Mouse (Mus musculus): Measurements from ENCODE around the gene Tef. TPM values are rescaled to one million over a fixed set of nuclear protein-coding genes. Genes with fewer than 3 reads are reported as not detected.

The Tef gene
- polyA plus RNA-seq, 2 experiments = 25.5 to 45.7 TPM

- Histone ChIP-seq H3K27ac (replicated peaks; ENCODE audit: low read depth, low read length) (no peak overlapping the region), H3K4me2 (replicated peaks; ENCODE audit: low read depth, low read length, severe bottlenecking) (no peak overlapping the region), H3K9me3 (ENCODE audit: control insufficient read depth, low read length) (no peaks in the 10 kb centered on the region), H3K4me1 (ENCODE audit: control insufficient read depth, insufficient read depth, low read length) (peaks cover 6% of the 10 kb centered on the region; the same call in 1 of the 2 replicates), H3K27me3 (ENCODE audit: control insufficient read depth, insufficient read depth, low read length) (no peaks in the 10 kb centered on the region), H3K36me3 (ENCODE audit: control insufficient read depth, insufficient read depth, low read length) (peaks cover 54% of the 10 kb centered on the region), H3K9ac (ENCODE audit: low read depth, low read length, severe bottlenecking) (no peak overlapping the region), H3K4me3 (replicated peaks; ENCODE audit: low read length) (no peak overlapping the region)
- DNase-seq (ENCODE audit: low spot score) (no peak), ATAC-seq (ENCODE audit: low FRiP score, low read depth) (no peak)
- WGBS = 86% methylated on average over 7 of the region's 7 CpGs
- no peak for TF ChIP-seq POLR2A (IDR thresholded peaks at IDR 0.05; ENCODE audit: borderline replicate concordance, extremely low read depth, insufficient read depth, insufficient read length)
These were observed 50.9 kb downstream of the Tef start for GRCm38 (mm10) chr15:81853081-81853480.

DNA sequence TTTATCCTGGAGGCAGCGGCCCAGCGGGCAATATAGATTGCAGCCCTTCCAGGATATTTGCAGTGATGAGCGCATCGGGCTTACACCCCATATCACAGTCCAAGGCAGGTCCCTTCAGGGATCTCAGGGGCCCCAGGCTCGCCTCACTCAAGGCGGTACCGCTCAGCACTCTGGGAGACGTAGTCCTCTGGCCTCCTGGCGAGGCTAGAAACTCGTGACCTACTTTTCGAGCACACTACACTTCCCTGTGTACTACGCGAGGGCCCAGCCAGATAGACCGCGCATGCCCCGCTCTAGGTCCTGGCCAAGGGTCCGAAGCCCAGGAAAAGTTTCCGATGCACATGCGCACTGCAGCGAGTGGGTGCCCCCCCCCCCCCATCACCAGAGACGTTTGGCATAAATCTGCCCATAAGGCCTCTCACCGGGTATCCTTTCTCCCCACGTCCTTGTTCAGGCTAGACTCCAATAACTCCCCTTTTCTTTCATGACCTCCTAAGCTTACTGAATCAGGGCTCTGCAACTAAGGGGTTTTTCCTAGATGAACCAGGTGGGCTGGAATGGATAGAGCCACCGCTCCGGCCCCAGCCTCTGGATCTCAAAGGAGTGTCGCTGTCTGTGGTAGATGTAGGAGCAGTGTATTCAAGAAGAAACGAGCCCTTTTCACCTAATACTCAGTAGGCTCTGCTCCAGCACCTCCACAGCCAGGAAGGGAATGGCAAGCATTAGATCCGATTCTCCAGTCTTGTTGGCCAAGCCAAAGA lies 54.0 kb downstream of the Tef start:
- TF ChIP-seq POLR2A (IDR thresholded peaks at IDR 0.05; ENCODE audit: borderline replicate concordance, extremely low read depth, insufficient read depth, insufficient read length) = no peak
- DNase-seq (ENCODE audit: low spot score) = peak; percentile 93

GRCm38 (mm10) chr15:81856938-81857723 lies 54.9 kb downstream of the Tef start:
- Histone ChIP-seq H3K4me1 (ENCODE audit: control insufficient read depth, insufficient read depth, low read length) (peaks cover 6% of the 10 kb centered on the region; the same call in 1 of the 2 replicates), H3K27ac (replicated peaks; ENCODE audit: low read depth, low read length) (peak overlapping the region; percentile 95; the same call in 1 of the 2 replicates), H3K9ac (ENCODE audit: low read depth, low read length, severe bottlenecking) (peak overlapping the region; percentile 82), H3K4me2 (replicated peaks; ENCODE audit: low read depth, low read length, severe bottlenecking) (peak overlapping the region; percentile 95), H3K4me3 (replicated peaks; ENCODE audit: low read length) (peak overlapping the region; percentile 95), H3K9me3 (ENCODE audit: control insufficient read depth, low read length) (no peaks in the 10 kb centered on the region), H3K36me3 (ENCODE audit: control insufficient read depth, insufficient read depth, low read length) (peaks cover 19% of the 10 kb centered on the region), H3K27me3 (ENCODE audit: control insufficient read depth, insufficient read depth, low read length) (no peaks in the 10 kb centered on the region)
- WGBS = under 1% methylated on average over 14 of the region's 14 CpGs
- ATAC-seq (ENCODE audit: low FRiP score, low read depth) = no peak
- peak; percentile 15 for DNase-seq (ENCODE audit: low spot score)
- no peak for TF ChIP-seq POLR2A (IDR thresholded peaks at IDR 0.05; ENCODE audit: borderline replicate concordance, extremely low read depth, insufficient read depth, insufficient read length)

More for the DNA sequence above, 54.0 kb downstream of the Tef start:
- Histone ChIP-seq H3K27ac (replicated peaks; ENCODE audit: low read depth, low read length) (0 out of 2 replicates have a peak overlapping the region, but pooled peaks have one; percentile 95), H3K36me3 (ENCODE audit: control insufficient read depth, insufficient read depth, low read length) (peaks cover 26% of the 10 kb centered on the region), H3K4me3 (replicated peaks; ENCODE audit: low read length) (peak overlapping the region; percentile 95), H3K4me1 (ENCODE audit: control insufficient read depth, insufficient read depth, low read length) (peaks cover 6% of the 10 kb centered on the region; the same call in 1 of the 2 replicates), H3K4me2 (replicated peaks; ENCODE audit: low read depth, low read length, severe bottlenecking) (peak overlapping the region; percentile 95), H3K9me3 (ENCODE audit: control insufficient read depth, low read length) (no peaks in the 10 kb centered on the region), H3K9ac (ENCODE audit: low read depth, low read length, severe bottlenecking) (peak overlapping the region; percentile 82), H3K27me3 (ENCODE audit: control insufficient read depth, insufficient read depth, low read length) (no peaks in the 10 kb centered on the region)
- peak; percentile 80 for ATAC-seq (ENCODE audit: low FRiP score, low read depth)
- WGBS = 2% methylated on average over 28 of the region's 28 CpGs

DNA sequence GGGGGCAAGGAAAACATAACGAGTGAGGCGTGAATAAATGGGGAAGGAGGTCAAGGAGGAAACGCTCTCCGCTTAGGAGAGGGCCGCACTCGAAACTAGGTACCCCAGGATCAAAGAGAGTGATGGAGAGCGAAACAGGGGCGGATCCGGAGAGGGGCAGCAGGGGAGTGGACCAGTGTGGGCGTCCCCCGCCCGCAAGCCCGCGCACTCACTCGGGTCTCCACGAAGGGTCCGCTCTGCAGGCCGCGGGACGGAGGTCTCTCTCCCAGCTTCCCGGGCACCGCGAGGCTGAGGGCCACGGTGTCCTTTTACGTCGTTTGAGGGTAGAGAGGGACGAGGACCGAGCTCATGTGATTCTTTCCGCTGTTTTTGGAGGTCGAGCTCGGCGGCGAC lies 55.5 kb downstream of the Tef start:
- Histone ChIP-seq H3K27ac (replicated peaks; ENCODE audit: low read depth, low read length) (peak overlapping the region; percentile 95), H3K36me3 (ENCODE audit: control insufficient read depth, insufficient read depth, low read length) (peaks cover 13% of the 10 kb centered on the region), H3K9ac (ENCODE audit: low read depth, low read length, severe bottlenecking) (peak overlapping the region; percentile 82), H3K27me3 (ENCODE audit: control insufficient read depth, insufficient read depth, low read length) (no peaks in the 10 kb centered on the region), H3K4me1 (ENCODE audit: control insufficient read depth, insufficient read depth, low read length) (peaks cover 6% of the 10 kb centered on the region; the same call in 1 of the 2 replicates), H3K9me3 (ENCODE audit: control insufficient read depth, low read length) (no peaks in the 10 kb centered on the region), H3K4me2 (replicated peaks; ENCODE audit: low read depth, low read length, severe bottlenecking) (peak overlapping the region; percentile 95), H3K4me3 (replicated peaks; ENCODE audit: low read length) (peak overlapping the region; percentile 95)
- ATAC-seq (ENCODE audit: low FRiP score, low read depth) (no peak), DNase-seq (ENCODE audit: low spot score) (peak; percentile 9)
- no peak for TF ChIP-seq POLR2A (IDR thresholded peaks at IDR 0.05; ENCODE audit: borderline replicate concordance, extremely low read depth, insufficient read depth, insufficient read length)
- WGBS = 0% methylated on average over 27 of the region's 33 CpGs

- DNase-seq (ENCODE audit: low spot score) (peak; percentile 93), ATAC-seq (ENCODE audit: low FRiP score, low read depth) (peak; percentile 38)
- H3K4me1 ChIP-seq (ENCODE audit: control insufficient read depth, insufficient read depth, low read length) = peaks cover 6% of the 10 kb centered on the region; the same call in 1 of the 2 replicates
- H3K4me2 ChIP-seq (replicated peaks; ENCODE audit: low read depth, low read length, severe bottlenecking) = peak overlapping the region; percentile 95
- peak overlapping the region; percentile 95 for H3K4me3 ChIP-seq (replicated peaks; ENCODE audit: low read length)
- peak overlapping the region; percentile 82 for H3K9ac ChIP-seq (ENCODE audit: low read depth, low read length, severe bottlenecking)
- TF ChIP-seq POLR2A (IDR thresholded peaks at IDR 0.05; ENCODE audit: borderline replicate concordance, extremely low read depth, insufficient read depth, insufficient read length) = peak; percentile 99; the same call in 1 of the 2 replicates
- no peaks in the 10 kb centered on the region for H3K9me3 ChIP-seq (ENCODE audit: control insufficient read depth, low read length)
- H3K36me3 ChIP-seq (ENCODE audit: control insufficient read depth, insufficient read depth, low read length) = peaks cover 10% of the 10 kb centered on the region
- H3K27ac ChIP-seq (replicated peaks; ENCODE audit: low read depth, low read length) = peak overlapping the region; percentile 95
- no peaks in the 10 kb centered on the region for H3K27me3 ChIP-seq (ENCODE audit: control insufficient read depth, insufficient read depth, low read length)
- 1% methylated on average over 21 of the region's 23 CpGs for WGBS
These were observed 55.9 kb downstream of the Tef start for GRCm38 (mm10) chr15:81858138-81858516.

Data from limb, embryonic 14.5 days (tissue).